Mouse (Mus musculus) central nervous system, embryonic 14 days (tissue): ENCODE measurements around the gene Mageb3. TPM values are rescaled to one million over a fixed set of nuclear protein-coding genes. Genes with fewer than 3 reads are reported as not detected.

Source experiments
- polyA plus RNA-seq: library from polyadenylated mRNA; depleted of rRNA; stranded (reverse); fragments of >200 nt; gene quantifications from 2 replicates; pipeline ENCODE4 v1.2.3, GENCODE M21; 2012; rRNA removed

The Mageb3 gene
- polyA plus RNA-seq = 0.58 and 0.66 TPM in 2 replicates

DNA sequence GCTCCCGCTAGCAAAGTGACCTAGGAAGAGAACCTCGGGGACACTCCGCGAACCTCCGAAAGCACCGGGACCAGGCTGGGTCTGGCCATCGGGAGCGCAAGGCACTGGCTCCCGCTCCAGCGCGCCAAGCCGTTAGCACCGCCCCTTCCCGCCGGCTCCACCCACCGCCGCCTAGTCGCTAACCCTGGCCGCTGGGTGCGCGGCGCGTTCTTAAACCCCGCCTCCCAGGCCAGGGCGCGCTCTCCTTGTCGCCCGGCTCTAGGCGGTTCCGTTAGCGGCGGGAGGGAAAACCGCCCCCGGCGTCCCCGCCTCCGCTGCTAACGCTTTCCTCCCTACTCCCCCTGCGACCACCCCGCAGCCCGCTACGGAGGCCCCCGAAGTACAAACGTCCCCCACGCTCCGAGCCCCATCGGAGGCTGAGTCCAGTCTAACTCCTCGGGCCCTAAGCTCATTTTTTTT is at the start of gene Mageb3, which contains the start of gene Ctdspl2:
Gene Mageb3, minus strand, starts transcription at position 328 of the 459 bp plus-strand sequence.
Gene Ctdspl2, plus strand, starts transcription at position 237 of the 459 bp plus-strand sequence.

Other genes with a start within 250 kb of the Mageb3 start
- gene Frmd5, start 149.0 kb downstream of the Mageb3 start, polyA plus RNA-seq = 60.9 and 64.2 TPM in 2 replicates
- 28.3 and 30.6 TPM in 2 replicates for gene Casc4, start 89.1 kb downstream of the Mageb3 start, polyA plus RNA-seq
- 19.6 and 24.4 TPM in 2 replicates for gene Ctdspl2, start 91 bp downstream of the Mageb3 start, polyA plus RNA-seq
- gene Eif3j1, start 72.5 kb upstream of the Mageb3 start, polyA plus RNA-seq = 16.3 and 17.7 TPM in 2 replicates
- gene Spg11, start 162.3 kb upstream of the Mageb3 start, polyA plus RNA-seq = 12.9 and 14.0 TPM in 2 replicates
- 82.4 and 110 TPM in 2 replicates for gene B2m, start 191.6 kb upstream of the Mageb3 start, polyA plus RNA-seq
- not detected in 2 replicates for gene Trim69, start 204.6 kb upstream of the Mageb3 start, polyA plus RNA-seq
- 0.04 TPM in 1 of 2 replicates, not detected in the other for gene Patl2, start 230.1 kb upstream of the Mageb3 start, polyA plus RNA-seq
- gene Terb2, start 230.2 kb upstream of the Mageb3 start, polyA plus RNA-seq = not detected in 2 replicates